In genomic region chr6:33059276-33059675, GRCm38 (mm10) we compare ENCODE assay signal across 8 mouse cellular contexts. TPM values are rescaled to one million over a fixed set of nuclear protein-coding genes. Genes with fewer than 3 reads are reported as not detected.
DNase-seq lines count a peak whose midpoint lies in the region; ATAC-seq and TF ChIP-seq lines count a peak whose summit lies in the region.

No protein-coding gene starts in this region.

- 31% methylated on average over 7 of the region's 7 CpGs for WGBS in lung, embryonic 16.5 days
- 17% methylated on average over 7 of the region's 7 CpGs for WGBS in heart, adult 2 months
- 14% methylated on average over 7 of the region's 7 CpGs for WGBS in kidney, adult 2 months
- 40% methylated on average over 7 of the region's 7 CpGs for WGBS in midbrain, embryonic 11.5 days

- no peak for DNase-seq in lung, adult 18-20 months
- DNase-seq in c-Kit-positive CD71-positive TER-119-positive erythroid progenitor cells, embryonic 14.5 days (ENCODE audit: low spot score): peak; percentile 38
- peak; percentile 27 to 39 for DNase-seq in heart, adult 2 months
- DNase-seq in kidney, adult 2 months: peak; percentile 58
- DNase-seq in midbrain, embryonic 11.5 days (ENCODE audit: low spot score, missing footprints): no peak
- DNase-seq in layer of hippocampus, postnatal 36 days: no peak
- no peak for DNase-seq in lung, postnatal 36 days

- ATAC-seq in lung, embryonic 16.5 days (ENCODE audit: low read depth): no peak
- no peak for ATAC-seq in midbrain, embryonic 11.5 days (ENCODE audit: low FRiP score)

- no peak overlapping the region for H3K27ac ChIP-seq in lung, embryonic 16.5 days (ENCODE audit: low read length)
- peak overlapping the region; percentile 90 for H3K27ac ChIP-seq in heart, adult 2 months
- H3K27ac ChIP-seq in kidney, adult 2 months (ENCODE audit: insufficient read depth, low read depth, low read length): peak overlapping the region; percentile 86
- no peak overlapping the region for H3K27ac ChIP-seq in midbrain, embryonic 11.5 days (ENCODE audit: low read depth, low read length)

- TF ChIP-seq CTCF in heart, adult 2 months (IDR thresholded peaks at IDR 0.05): no peak
- no peak for TF ChIP-seq CTCF in kidney, adult 2 months (conservative IDR thresholded peaks at IDR 0.05; ENCODE audit: insufficient read depth, insufficient read length, low read depth, low read length)

- H3K9me3 ChIP-seq in lung, embryonic 16.5 days (ENCODE audit: control insufficient read depth, low read length): no peaks in the 10 kb centered on the region
- H3K9me3 ChIP-seq in midbrain, embryonic 11.5 days (ENCODE audit: control insufficient read depth, low read length): no peaks in the 10 kb centered on the region

- H3K36me3 ChIP-seq in lung, embryonic 16.5 days (ENCODE audit: control insufficient read depth, insufficient read depth, low read length): 0 out of 2 replicates have a peak, but pooled peaks cover 2% of the 10 kb centered on the region
- H3K36me3 ChIP-seq in heart, adult 2 months (ENCODE audit: control insufficient read depth, insufficient read depth, low read length): peaks cover 31% of the 10 kb centered on the region
- H3K36me3 ChIP-seq in kidney, adult 2 months (ENCODE audit: control insufficient read depth, insufficient read depth, low read length): peaks cover 3% of the 10 kb centered on the region; the same call in 1 of the 2 replicates
- no peaks in the 10 kb centered on the region for H3K36me3 ChIP-seq in midbrain, embryonic 11.5 days (ENCODE audit: control insufficient read depth, insufficient read depth, low read length)

- H3K4me3 ChIP-seq in lung, embryonic 16.5 days (ENCODE audit: low read length): peak overlapping the region; percentile 97
- peak overlapping the region; percentile 84 for H3K4me3 ChIP-seq in heart, adult 2 months
- H3K4me3 ChIP-seq in kidney, adult 2 months (ENCODE audit: insufficient read depth, low read depth, low read length): peak overlapping the region; percentile 78
- H3K4me3 ChIP-seq in midbrain, embryonic 11.5 days (ENCODE audit: low read depth, low read length): peak overlapping the region; percentile 72

- H3K79me2 ChIP-seq in heart, adult 2 months (replicated peaks; ENCODE audit: control insufficient read depth, insufficient read depth, low read length): peaks cover 2% of the 10 kb centered on the region; the same call in 1 of the 2 replicates

- TF ChIP-seq POLR2A in heart, adult 2 months (IDR thresholded peaks at IDR 0.05; ENCODE audit: insufficient read depth, low read depth, low read length): no peak
- no peak for TF ChIP-seq POLR2A in kidney, adult 2 months (IDR thresholded peaks at IDR 0.05; ENCODE audit: low read depth, low read length)

- no peaks in the 10 kb centered on the region for H3K27me3 ChIP-seq in lung, embryonic 16.5 days (ENCODE audit: control insufficient read depth, insufficient read depth, low read depth, low read length)
- H3K27me3 ChIP-seq in heart, adult 2 months (ENCODE audit: control insufficient read depth, insufficient read depth, low read length): no peaks in the 10 kb centered on the region
- H3K27me3 ChIP-seq in kidney, adult 2 months (replicated peaks; ENCODE audit: control insufficient read depth, insufficient read depth, low read length): no peaks in the 10 kb centered on the region
- H3K27me3 ChIP-seq in midbrain, embryonic 11.5 days (ENCODE audit: control insufficient read depth, insufficient read depth, low read length): no peaks in the 10 kb centered on the region

- peak overlapping the region; percentile 91 for H3K9ac ChIP-seq in lung, embryonic 16.5 days (ENCODE audit: low read length)
- H3K9ac ChIP-seq in heart, adult 2 months (ENCODE audit: low read depth, low read length): peak overlapping the region; percentile 93
- H3K9ac ChIP-seq in midbrain, embryonic 11.5 days (ENCODE audit: low read length): peak overlapping the region; percentile 76

- peaks cover 4% of the 10 kb centered on the region; the same call in 1 of the 2 replicates for H3K4me1 ChIP-seq in lung, embryonic 16.5 days (replicated peaks; ENCODE audit: control insufficient read depth, insufficient read depth, low read length)
- peaks cover 4% of the 10 kb centered on the region for H3K4me1 ChIP-seq in heart, adult 2 months (ENCODE audit: control insufficient read depth, insufficient read depth, low read length)
- H3K4me1 ChIP-seq in kidney, adult 2 months (ENCODE audit: control insufficient read depth, insufficient read depth, low read length): peaks cover 11% of the 10 kb centered on the region; the same call in 1 of the 2 replicates
- peaks cover 4% of the 10 kb centered on the region; the same call in 1 of the 2 replicates for H3K4me1 ChIP-seq in midbrain, embryonic 11.5 days (ENCODE audit: control insufficient read depth, insufficient read depth, low read length)

- no peak for TF ChIP-seq EP300 in heart, adult 2 months (IDR thresholded peaks at IDR 0.05; ENCODE audit: insufficient read depth, low read depth, low read length)

- intact Hi-C loops in heart, adult 2 months (cut with DNase I): loop anchor here (2.0 kb wide), 1 partner anchor 190 kb away; the partner anchor contains the start of gene Exoc4

- peak overlapping the region; percentile 71 for H3K4me2 ChIP-seq in lung, embryonic 16.5 days (ENCODE audit: low read depth, low read length)
- peak overlapping the region; percentile 56 for H3K4me2 ChIP-seq in midbrain, embryonic 11.5 days

RNA-seq across cellular contexts. Expression of gene Chchd3, which starts 0.8 kb away (rescaled TPM):
- 95.9 and 96.8 TPM in 2 replicates for polyA plus RNA-seq in lung, embryonic 16.5 days (2015; fragmentation: Nextera tagmentation; extraction: Ambion mirVana)
- total RNA-seq in heart, adult 2 months (2021): 100 to 1,000 TPM; 490 to 621 TPM
- 195 and 330 TPM in 2 replicates for polyA plus RNA-seq in heart, adult 2 months (2012; rRNA removed)
- 95.1 and 98.7 TPM in 2 replicates for polyA plus RNA-seq in kidney, adult 2 months (2012; rRNA removed)
- 133 and 134 TPM in 2 replicates for polyA plus RNA-seq in midbrain, embryonic 11.5 days (2014; fragmentation: Nextera tagmentation; extraction: Ambion mirVana)
- 100 to 1,000 TPM in 1 of 2 experiments, 10 to 100 TPM in 1; 90.7 to 104 TPM for total RNA-seq in layer of hippocampus, postnatal 36 days (2021)

Comparison
In these comparisons a context has a peak if more than half of its experiments do, and no peak if none do; other contexts are left out.
1. H3K27ac ChIP-seq: peak in heart, adult 2 months (single experiment) and kidney, adult 2 months (single experiment); none in lung, embryonic 16.5 days (single experiment) and midbrain, embryonic 11.5 days (single experiment).
2. DNase-seq: peak in c-Kit-positive CD71-positive TER-119-positive erythroid progenitor cells, embryonic 14.5 days (single experiment), heart, adult 2 months (2 of 2) and kidney, adult 2 months (single experiment); none in lung, adult 18-20 months (0 of 2), midbrain, embryonic 11.5 days (single experiment), layer of hippocampus, postnatal 36 days (0 of 2) and lung, postnatal 36 days (single experiment).
3. Peak in every context shown above with its lines, with median percentiles within 50 percentile points of each other: H3K4me3 ChIP-seq and H3K9ac ChIP-seq.